Mouse (Mus musculus) inflammation-experienced regulatory T-cells, adult 16 weeks (primary cell): ENCODE results near the gene Zfp938. TPM values are rescaled to one million over a fixed set of nuclear protein-coding genes. Genes with fewer than 3 reads are reported as not detected.

Experiments
- polyA plus RNA-seq: library from polyadenylated mRNA; unstranded; fragments of 100-300 nt; shearing (Covaris generic); gene quantifications from one replicate; pipeline ENCODE4 v1.2.1, GENCODE M21; 2017

Gene Zfp938
- polyA plus RNA-seq: 15.7 TPM

DNA sequence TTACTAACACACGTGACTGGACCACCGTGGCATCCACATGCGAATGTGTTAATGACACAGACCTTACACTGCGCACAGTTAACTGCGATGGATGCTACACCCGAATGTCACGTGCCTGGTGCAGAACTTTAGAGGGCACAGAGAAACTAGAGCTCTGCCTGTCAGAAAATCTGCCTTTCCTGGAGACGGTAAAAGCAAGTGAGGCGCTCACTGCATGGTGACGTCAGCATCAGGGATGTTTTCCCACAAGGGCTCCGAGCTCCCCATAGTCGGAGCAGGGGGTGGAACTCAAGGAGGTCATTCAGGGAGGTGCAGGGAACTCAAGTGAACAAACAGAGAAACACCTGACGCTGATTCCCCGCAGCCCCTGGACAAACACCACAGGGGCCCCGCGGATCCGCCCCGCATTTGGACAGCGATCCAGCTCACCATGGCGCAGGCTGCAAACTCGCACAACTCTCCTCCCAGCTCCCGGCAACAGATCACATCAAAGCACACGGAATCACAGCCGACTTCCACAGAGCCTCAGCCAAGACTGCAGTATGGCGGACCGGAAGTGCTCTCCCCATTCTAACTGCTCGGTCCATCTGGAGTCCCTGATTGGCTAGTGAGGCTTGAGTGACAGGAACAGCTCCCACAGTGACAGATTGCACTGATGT is at the start of gene Zfp938:
Gene Zfp938, minus strand, starts transcription at position 539 of the 659 bp plus-strand sequence.

Other genes with a start within 250 kb of the Zfp938 start
- 14.3 TPM for gene Zfp873, start 193.2 kb downstream of the Zfp938 start, polyA plus RNA-seq
- 9.7 TPM for gene BC024063, start 157.9 kb downstream of the Zfp938 start, polyA plus RNA-seq
- gene AU041133, start 113.3 kb downstream of the Zfp938 start, polyA plus RNA-seq: 15.4 TPM
- gene 4932415D10Rik, start 75.3 kb upstream of the Zfp938 start, polyA plus RNA-seq: not detected
- 11.9 TPM for gene Gm4924, start 113.0 kb upstream of the Zfp938 start, polyA plus RNA-seq